Mouse (Mus musculus): ENCODE measurements at regions not wholly inside any gene's neighbourhood (a gene's known extent, or its start where the extent isn't known, plus 50 kb on each side); places are given as distances from the start of the nearest gene placed in this dataset.

- DNase-seq (ENCODE audit: low spot score in 2 of 2) = peak in 1 of 2 experiments; percentile 9
These were observed 288.7 kb downstream of the Fut8 start for GRCm38 (mm10) chr12:77526581-77526980.

- DNase-seq (ENCODE audit: low spot score in 2 of 2) = peak in 1 of 2 experiments; percentile 11
These were observed 289.6 kb downstream of the Fut8 start for GRCm38 (mm10) chr12:77527499-77527898.

GRCm38 (mm10) chr12:77527953-77528865 is 290.3 kb downstream of the Fut8 start:
- DNase-seq (ENCODE audit: low spot score in 2 of 2) = peak in 1 of 2 experiments; percentile 21

GRCm38 (mm10) chr12:77528868-77529271 is 290.9 kb downstream of the Fut8 start:
- DNase-seq (ENCODE audit: low spot score in 2 of 2) = peak in 1 of 2 experiments; percentile 31

- peak; percentile 35 to 54 for DNase-seq (ENCODE audit: low spot score in 2 of 2)
These were observed 291.5 kb downstream of the Fut8 start for GRCm38 (mm10) chr12:77529414-77529813.

- peak in 1 of 2 experiments; percentile 14 for DNase-seq (ENCODE audit: low spot score in 2 of 2)
These were observed 292.0 kb downstream of the Fut8 start for GRCm38 (mm10) chr12:77529955-77530354.

GRCm38 (mm10) chr12:77531294-77531693 is 293.4 kb downstream of the Fut8 start:
- no peak for DNase-seq (ENCODE audit: low spot score in 2 of 2)

GRCm38 (mm10) chr12:77532547-77532946 is 294.6 kb downstream of the Fut8 start:
- no peak for DNase-seq (ENCODE audit: low spot score in 2 of 2)

GRCm38 (mm10) chr12:77533606-77534005 is 295.7 kb downstream of the Fut8 start:
- DNase-seq (ENCODE audit: low spot score in 2 of 2) = no peak

GRCm38 (mm10) chr12:77534079-77534478 is 296.2 kb downstream of the Fut8 start:
- DNase-seq (ENCODE audit: low spot score in 2 of 2) = no peak

- DNase-seq (ENCODE audit: low spot score in 2 of 2) = no peak
These were observed 297.2 kb downstream of the Fut8 start for GRCm38 (mm10) chr12:77535147-77535546.

- no peak for DNase-seq (ENCODE audit: low spot score in 2 of 2)
These were observed 299.4 kb downstream of the Fut8 start for GRCm38 (mm10) chr12:77537139-77537848.

GRCm38 (mm10) chr12:77539661-77540431 is 301.9 kb downstream of the Fut8 start:
- DNase-seq (ENCODE audit: low spot score in 2 of 2) = peak in 1 of 2 experiments; percentile 15

- DNase-seq (ENCODE audit: low spot score in 2 of 2) = peak in 1 of 2 experiments; percentile 8
These were observed 303.3 kb downstream of the Fut8 start for GRCm38 (mm10) chr12:77541051-77541765.

GRCm38 (mm10) chr12:77541826-77542225 is 303.9 kb downstream of the Fut8 start:
- no peak for DNase-seq (ENCODE audit: low spot score in 2 of 2)

- peak in 1 of 2 experiments; percentile 12 for DNase-seq (ENCODE audit: low spot score in 2 of 2)
These were observed 305.7 kb downstream of the Fut8 start for GRCm38 (mm10) chr12:77543651-77544050.

- DNase-seq (ENCODE audit: low spot score in 2 of 2) = peak; percentile 36
These were observed 308.2 kb downstream of the Fut8 start for GRCm38 (mm10) chr12:77546165-77546564.

GRCm38 (mm10) chr12:77568286-77568685 is 330.4 kb downstream of the Fut8 start:
- DNase-seq (ENCODE audit: low spot score in 2 of 2) = peak; percentile 46 to 59

GRCm38 (mm10) chr12:77570501-77570900 is 332.6 kb downstream of the Fut8 start:
- DNase-seq (ENCODE audit: low spot score in 2 of 2) = no peak

GRCm38 (mm10) chr12:77571071-77571470 is 333.1 kb downstream of the Fut8 start:
- DNase-seq (ENCODE audit: low spot score in 2 of 2) = peak in 1 of 2 experiments; percentile 15

GRCm38 (mm10) chr12:77575046-77575445 is 337.1 kb downstream of the Fut8 start:
- no peak for DNase-seq (ENCODE audit: low spot score in 2 of 2)
